Mouse (Mus musculus): ENCODE measurements around the gene BC048562.

Gene BC048562

GRCm38 (mm10) chr9:108481520-108482210 is 45.4 kb downstream of the BC048562 start:
- no peak for DNase-seq

DNA sequence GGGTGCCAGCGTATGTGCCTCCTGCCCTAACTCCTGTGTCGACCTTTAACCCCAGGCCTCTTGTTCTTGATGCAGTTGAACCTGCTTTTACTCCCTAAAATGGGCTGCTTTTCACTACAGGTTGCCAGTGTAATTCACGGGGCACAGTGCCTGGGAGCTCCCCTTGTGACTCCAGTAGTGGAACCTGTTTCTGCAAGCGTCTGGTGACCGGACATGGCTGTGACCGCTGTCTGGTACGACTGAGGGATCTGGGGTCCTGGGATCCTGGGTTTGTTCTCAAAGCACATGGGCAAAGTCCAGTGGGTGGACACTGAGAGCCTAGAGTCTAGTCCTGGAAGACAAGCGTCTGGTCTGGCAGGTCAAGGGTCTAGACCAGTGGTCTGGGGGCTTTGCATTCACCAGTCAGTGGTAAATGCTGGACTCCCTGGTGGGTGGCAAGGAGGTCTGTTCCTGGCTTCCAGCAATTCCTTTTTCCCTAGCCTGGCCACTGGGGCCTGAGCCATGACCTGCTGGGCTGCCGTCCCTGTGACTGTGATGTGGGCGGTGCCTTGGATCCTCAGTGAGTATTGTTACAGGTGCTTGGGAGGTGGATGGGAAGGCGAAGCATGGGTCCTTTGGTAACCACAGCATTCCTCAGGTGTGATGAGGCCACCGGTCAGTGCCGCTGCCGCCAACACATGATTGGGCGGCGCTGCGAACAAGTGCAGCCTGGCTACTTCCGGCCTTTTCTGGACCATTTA is 46.9 kb downstream of the BC048562 start:
- no peak for DNase-seq

DNA sequence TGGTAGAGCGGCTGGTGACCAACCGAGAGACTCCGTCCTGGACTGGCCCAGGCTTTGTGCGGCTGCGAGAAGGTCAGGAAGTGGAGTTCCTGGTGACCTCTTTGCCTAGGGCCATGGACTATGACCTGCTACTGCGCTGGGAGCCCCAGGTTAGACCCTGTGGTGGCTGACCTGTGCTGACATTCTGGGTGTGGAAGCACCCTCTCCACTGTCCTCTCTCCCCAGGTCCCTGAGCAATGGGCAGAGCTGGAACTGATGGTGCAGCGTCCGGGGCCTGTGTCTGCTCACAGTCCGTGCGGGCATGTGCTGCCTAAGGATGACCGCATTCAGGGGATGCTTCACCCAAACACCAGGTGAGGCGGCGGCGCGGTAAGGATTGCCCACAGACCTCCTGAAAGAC is 47.7 kb downstream of the BC048562 start:
- no peak for DNase-seq

GRCm38 (mm10) chr9:108485301-108485875 is 49.1 kb downstream of the BC048562 start:
- no peak for DNase-seq

DNA sequence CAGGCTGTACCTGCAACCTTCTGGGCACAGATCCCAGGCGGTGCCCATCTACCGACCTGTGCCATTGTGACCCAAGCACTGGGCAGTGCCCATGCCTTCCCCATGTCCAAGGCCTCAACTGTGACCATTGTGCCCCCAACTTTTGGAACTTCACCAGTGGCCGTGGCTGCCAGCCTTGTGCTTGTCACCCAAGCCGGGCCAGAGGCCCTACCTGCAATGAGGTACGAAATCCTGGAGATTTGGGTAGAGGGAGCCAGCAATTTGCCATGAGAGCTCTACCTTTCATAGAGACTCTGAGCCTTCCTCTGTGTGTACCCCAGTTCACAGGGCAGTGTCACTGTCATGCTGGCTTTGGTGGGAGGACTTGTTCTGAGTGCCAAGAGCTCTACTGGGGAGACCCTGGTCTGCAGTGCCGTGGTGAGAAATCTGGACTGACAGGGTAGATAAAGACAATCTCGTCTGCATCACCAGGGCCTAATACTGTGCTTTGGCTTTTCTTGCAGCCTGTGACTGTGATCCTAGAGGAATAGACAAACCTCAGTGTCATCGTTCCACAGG is 50.8 kb downstream of the BC048562 start:
- no peak for DNase-seq

DNA sequence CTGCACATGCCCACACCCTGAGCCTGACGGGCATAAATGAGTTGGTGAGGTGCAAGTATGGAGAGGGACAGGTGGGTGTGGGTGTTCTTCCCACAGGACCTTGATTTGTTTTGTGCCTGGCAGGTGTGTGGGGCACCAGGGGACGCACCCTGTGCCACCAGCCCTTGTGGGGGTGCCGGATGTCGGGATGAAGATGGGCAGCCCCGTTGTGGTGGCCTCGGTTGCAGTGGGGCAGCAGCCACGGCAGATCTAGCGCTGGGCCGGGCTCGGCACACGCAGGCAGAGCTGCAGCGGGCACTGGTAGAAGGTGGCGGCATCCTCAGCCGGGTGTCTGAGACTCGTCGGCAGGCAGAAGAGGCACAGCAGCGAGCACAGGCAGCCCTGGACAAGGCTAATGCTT is 52.1 kb downstream of the BC048562 start:
- DNase-seq = no peak

DNA sequence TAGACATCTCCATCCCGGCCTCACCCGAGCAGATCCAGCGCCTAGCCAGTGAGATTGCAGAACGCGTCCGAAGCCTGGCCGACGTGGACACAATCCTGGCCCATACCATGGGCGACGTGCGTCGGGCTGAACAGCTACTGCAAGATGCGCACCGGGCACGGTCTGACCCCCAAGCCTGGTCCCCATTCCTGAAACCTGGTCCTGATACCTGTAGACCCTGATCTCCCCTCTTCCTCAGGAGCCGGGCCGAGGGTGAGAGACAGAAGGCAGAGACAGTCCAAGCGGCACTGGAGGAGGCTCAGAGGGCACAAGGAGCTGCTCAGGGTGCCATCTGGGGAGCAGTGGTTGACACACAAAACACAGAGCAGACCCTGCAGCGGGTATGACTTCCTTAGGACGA is 52.9 kb downstream of the BC048562 start:
- no peak for DNase-seq

GRCm38 (mm10) chr9:108489702-108490558 is 53.6 kb downstream of the BC048562 start:
- peak; percentile 54 for DNase-seq

DNA sequence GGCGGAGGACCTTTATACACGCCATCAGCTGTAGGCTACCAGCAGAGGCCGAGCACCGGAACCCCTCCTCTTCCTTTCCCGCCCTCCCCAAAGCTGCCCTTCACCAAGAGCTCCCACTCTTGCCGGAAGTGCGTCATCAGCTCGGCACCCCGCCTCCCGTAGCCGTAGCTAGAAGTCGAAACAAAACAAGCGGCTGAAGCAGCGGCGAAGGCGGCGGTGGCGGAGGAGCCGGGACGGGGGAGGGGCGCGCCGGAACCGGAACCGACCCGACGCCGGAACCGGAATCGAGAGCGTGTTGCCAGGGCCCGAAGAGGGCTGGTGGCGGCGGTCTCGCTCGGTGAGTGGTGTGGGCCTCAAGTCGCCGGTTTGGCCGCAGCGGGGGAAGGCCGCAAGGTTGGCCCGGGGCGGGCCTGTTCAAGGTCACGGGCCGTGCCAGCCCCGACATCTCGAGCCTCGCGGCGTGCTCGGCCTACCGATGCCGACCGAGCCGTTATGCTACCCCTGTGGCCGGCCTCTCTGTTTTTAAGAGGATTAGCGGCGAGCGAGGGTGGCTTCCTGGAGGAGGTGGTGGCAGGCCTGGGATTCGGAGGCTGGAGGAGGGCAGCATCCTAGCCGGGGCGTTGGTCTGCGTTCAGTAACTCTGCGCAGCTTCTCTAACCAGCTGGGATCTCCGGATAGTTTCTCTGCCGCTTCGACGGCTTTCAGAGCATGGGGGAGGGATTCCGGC is 54.4 kb downstream of the BC048562 start, which contains the start of gene Usp19:
Gene Usp19 (plus strand): TSS at position 44 of the 727 bp plus-strand sequence.
- DNase-seq = peak; percentile 98

DNA sequence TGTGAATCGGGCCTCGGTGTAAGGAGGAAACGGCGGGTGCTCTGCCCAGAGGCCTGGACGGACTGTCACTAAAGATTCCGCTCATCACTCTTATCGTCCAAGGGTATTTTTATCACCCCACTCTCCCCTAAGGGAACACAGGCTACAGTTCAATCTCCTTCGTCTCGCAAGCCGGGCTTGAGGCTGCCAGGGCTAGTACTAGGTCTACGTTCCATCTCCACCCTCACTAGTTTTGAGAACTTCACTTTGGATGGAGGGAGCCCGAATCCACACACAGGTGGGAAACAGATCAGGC is 55.0 kb downstream of the BC048562 start:
- no peak for DNase-seq

DNA sequence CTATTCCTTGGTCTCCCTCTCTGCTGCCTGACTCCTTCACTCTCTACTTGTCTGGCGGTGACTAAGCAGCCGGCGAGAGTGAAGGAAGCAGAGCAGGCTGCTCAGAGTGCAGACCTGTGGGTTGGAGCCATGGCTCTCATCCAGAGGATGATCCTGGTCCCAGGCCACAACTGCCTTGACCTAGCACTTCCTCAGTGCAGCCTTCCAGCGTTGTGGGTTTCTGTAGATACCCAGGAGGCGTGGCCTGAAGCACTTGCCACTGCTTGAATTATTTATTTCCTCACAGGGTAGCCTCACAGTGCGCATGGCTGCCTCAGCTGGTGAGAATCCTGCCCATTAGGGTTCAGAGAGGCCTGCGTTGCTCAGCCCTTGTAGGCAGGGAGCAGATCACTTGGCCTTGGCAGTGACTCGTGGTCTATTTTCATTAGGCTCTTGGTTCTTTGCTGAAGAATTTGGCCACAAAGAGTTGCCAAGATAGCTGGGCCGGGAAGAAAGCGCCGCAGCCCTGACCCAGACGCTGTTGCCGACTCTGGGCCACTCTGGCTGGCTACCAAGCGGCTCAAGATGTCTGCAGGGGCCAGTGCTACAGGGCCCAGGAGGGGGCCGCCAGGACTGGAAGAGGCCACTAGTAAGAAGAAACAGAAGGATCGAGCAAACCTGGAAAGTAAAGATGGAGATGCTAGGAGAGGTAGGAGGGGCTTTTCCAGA is 55.9 kb downstream of the BC048562 start:
- no peak for DNase-seq

DNA sequence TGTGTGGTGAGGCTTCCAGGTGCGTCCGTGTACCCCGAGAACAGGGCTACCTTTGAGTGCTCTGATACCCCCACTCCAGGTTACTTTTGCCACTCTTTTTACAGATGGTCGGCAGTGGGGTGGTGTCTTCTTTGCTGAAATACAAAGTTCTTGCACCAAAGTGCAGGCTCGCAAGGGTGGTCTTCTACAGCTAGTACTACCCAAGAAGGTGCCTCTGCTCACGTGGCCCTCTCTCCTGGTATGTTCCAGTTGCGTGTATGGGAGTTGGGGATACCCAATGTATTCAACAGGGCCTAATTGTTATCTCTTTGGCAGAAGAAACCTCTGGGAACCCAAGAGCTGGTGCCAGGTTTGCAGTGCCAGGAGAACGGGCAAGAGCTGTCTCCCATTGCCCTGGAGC is 57.0 kb downstream of the BC048562 start:
- no peak for DNase-seq

- no peak for DNase-seq
These were observed 58.0 kb downstream of the BC048562 start for GRCm38 (mm10) chr9:108494146-108494825.

- no peak for DNase-seq
These were observed 58.6 kb downstream of the BC048562 start for GRCm38 (mm10) chr9:108494905-108495304.

All from cerebellum, adult 9-11 months (tissue).